Mouse (Mus musculus) lung, embryonic 16.5 days (tissue): ENCODE results near the gene Pacsin3. TPM values are rescaled to one million over a fixed set of nuclear protein-coding genes. Genes with fewer than 3 reads are reported as not detected.

Experiments
- ATAC-seq: fragments of 200-750 bp; cut with Nextera tagmentation; 2 replicates; pipeline ENCODE4 v1.8.0; 2017; ENCODE audit warnings: low read depth, mild to moderate bottlenecking, moderate library complexity
- H3K27ac ChIP-seq: fragments of 300-500 bp; sonication (generic); 2 replicates; pipeline ENCODE4 v1.5.1; 2014; ENCODE audit warnings: mild to moderate bottlenecking, control low read depth, low read length
- H3K27me3 ChIP-seq: fragments of 300-500 bp; sonication (generic); 2 replicates; pipeline ENCODE4 v1.6.1; 2014; ENCODE audit warnings: low read depth, low read length, mixed read lengths; ENCODE audit not compliant: control insufficient read depth, insufficient read depth
- H3K36me3 ChIP-seq: fragments of 300-500 bp; sonication (generic); 2 replicates; pipeline ENCODE4 v1.6.1; 2014; ENCODE audit warnings: low read length; ENCODE audit not compliant: control insufficient read depth, insufficient read depth
- H3K4me1 ChIP-seq: fragments of 300-500 bp; sonication (generic); replicated peaks from 2 replicates; pipeline ENCODE4 v1.6.1; 2014; ENCODE audit warnings: low read length, mixed read lengths; ENCODE audit not compliant: control insufficient read depth, insufficient read depth
- H3K4me2 ChIP-seq: fragments of 300-500 bp; sonication (generic); 2 replicates; pipeline ENCODE4 v1.6.1; 2014; ENCODE audit warnings: low read depth, low read length, control low read depth
- H3K4me3 ChIP-seq: fragments of 300-500 bp; sonication (generic); 2 replicates; pipeline ENCODE4 v1.5.1; 2014; ENCODE audit warnings: mild to moderate bottlenecking, low read length, control low read depth
- H3K9ac ChIP-seq: fragments of 300-500 bp; sonication (generic); 2 replicates; pipeline ENCODE4 v1.6.1; 2014; ENCODE audit warnings: low read length, control low read depth
- H3K9me3 ChIP-seq: fragments of 300-500 bp; sonication (generic); 2 replicates; pipeline ENCODE4 v1.6.1; 2016; ENCODE audit warnings: low read length; ENCODE audit not compliant: control insufficient read depth
- WGBS: fragments of 180-500 bp; shearing (Covaris S2); extraction: QIAGEN DNeasy Blood & Tissue Kit; methylation state at CpG from one replicate; pipeline ENCODE4 v1.1.7; 2014; 5-methylcytosine and 5-hydroxymethylcytosine counted together
- polyA plus RNA-seq: library from polyadenylated mRNA; unstranded; fragments of >200 nt; fragmentation: Nextera tagmentation; extraction: Ambion mirVana; gene quantifications from 2 replicates; pipeline ENCODE4 v1.2.1, GENCODE M21; 2015

The Pacsin3 gene
- polyA plus RNA-seq, 1 experiment from 2014 or later, result 52.8 TPM

GRCm38 (mm10) chr2:91269687-91270133 lies 14.0 kb downstream of the Pacsin3 start:
- no peaks in the 10 kb centered on the region for H3K27me3 ChIP-seq
- peaks cover 48% of the 10 kb centered on the region for H3K36me3 ChIP-seq
- WGBS, result 88% methylated on average over 8 of the region's 8 CpGs

GRCm38 (mm10) chr2:91278749-91279371 lies 23.1 kb downstream of the Pacsin3 start:
- WGBS, result 28% methylated on average over 10 of the region's 10 CpGs
- Histone ChIP-seq H3K4me2 (no peak overlapping the region), H3K9ac (no peak overlapping the region), H3K4me3 (no peak overlapping the region), H3K27ac (no peak overlapping the region), H3K4me1 (no peaks in the 10 kb centered on the region), H3K36me3 (peaks cover 20% of the 10 kb centered on the region), H3K9me3 (no peaks in the 10 kb centered on the region), H3K27me3 (no peaks in the 10 kb centered on the region)
- peak; percentile 76 for ATAC-seq

More at GRCm38 (mm10) chr2:91269687-91270133, 14.0 kb downstream of the Pacsin3 start:
- Histone ChIP-seq H3K9ac (no peak overlapping the region), H3K27ac (no peak overlapping the region), H3K4me2 (no peak overlapping the region), H3K4me3 (no peak overlapping the region), H3K9me3 (no peaks in the 10 kb centered on the region), H3K4me1 (peaks cover 6% of the 10 kb centered on the region)
- ATAC-seq, result no peak

- H3K4me3 ChIP-seq, result no peak overlapping the region
- H3K4me2 ChIP-seq, result no peak overlapping the region
- no peak overlapping the region for H3K9ac ChIP-seq
- no peak overlapping the region for H3K27ac ChIP-seq
- ATAC-seq, result 0 out of 2 replicates have a peak, but pooled peaks have one; percentile 35
- peaks cover 18% of the 10 kb centered on the region for H3K36me3 ChIP-seq
- H3K9me3 ChIP-seq, result no peaks in the 10 kb centered on the region
- 55% methylated on average over 2 of the region's 2 CpGs for WGBS
- H3K4me1 ChIP-seq, result peaks cover 2% of the 10 kb centered on the region
- no peaks in the 10 kb centered on the region for H3K27me3 ChIP-seq
These were observed 23.6 kb downstream of the Pacsin3 start for GRCm38 (mm10) chr2:91279372-91279755.

GRCm38 (mm10) chr2:91281366-91281765 lies 25.6 kb downstream of the Pacsin3 start:
- H3K36me3 ChIP-seq, result peaks cover 5% of the 10 kb centered on the region; the same call in 1 of the 2 replicates
- ATAC-seq, result 0 out of 2 replicates have a peak, but pooled peaks have one; percentile 34
- H3K4me2 ChIP-seq, result no peak overlapping the region
- H3K4me1 ChIP-seq, result peaks cover 17% of the 10 kb centered on the region
- WGBS, result 49% methylated on average over 5 of the region's 5 CpGs
- no peak overlapping the region for H3K27ac ChIP-seq
- no peaks in the 10 kb centered on the region for H3K9me3 ChIP-seq
- no peaks in the 10 kb centered on the region for H3K27me3 ChIP-seq
- H3K4me3 ChIP-seq, result no peak overlapping the region
- H3K9ac ChIP-seq, result no peak overlapping the region

GRCm38 (mm10) chr2:91283972-91284371 lies 28.2 kb downstream of the Pacsin3 start:
- WGBS, result 68% methylated on average over 3 of the region's 3 CpGs
- H3K9ac ChIP-seq, result no peak overlapping the region
- peak overlapping the region; percentile 48; the same call in 1 of the 2 replicates for H3K27ac ChIP-seq
- peaks cover 18% of the 10 kb centered on the region for H3K4me1 ChIP-seq
- ATAC-seq, result no peak
- H3K4me2 ChIP-seq, result no peak overlapping the region
- no peaks in the 10 kb centered on the region for H3K9me3 ChIP-seq
- H3K36me3 ChIP-seq, result no peaks in the 10 kb centered on the region
- H3K27me3 ChIP-seq, result no peaks in the 10 kb centered on the region
- no peak overlapping the region for H3K4me3 ChIP-seq

GRCm38 (mm10) chr2:91284375-91285199 lies 28.8 kb downstream of the Pacsin3 start:
- no peaks in the 10 kb centered on the region for H3K36me3 ChIP-seq
- peak; percentile 58 for ATAC-seq
- no peak overlapping the region for H3K4me3 ChIP-seq
- no peaks in the 10 kb centered on the region for H3K27me3 ChIP-seq
- no peak overlapping the region for H3K9ac ChIP-seq
- H3K9me3 ChIP-seq, result no peaks in the 10 kb centered on the region
- 40% methylated on average over 13 of the region's 13 CpGs for WGBS
- peak overlapping the region; percentile 48 for H3K27ac ChIP-seq
- peaks cover 18% of the 10 kb centered on the region for H3K4me1 ChIP-seq
- H3K4me2 ChIP-seq, result no peak overlapping the region

- Histone ChIP-seq H3K4me2 (no peak overlapping the region), H3K27ac (no peak overlapping the region), H3K9ac (no peak overlapping the region), H3K4me1 (peaks cover 22% of the 10 kb centered on the region), H3K36me3 (no peaks in the 10 kb centered on the region), H3K27me3 (no peaks in the 10 kb centered on the region), H3K4me3 (no peak overlapping the region), H3K9me3 (no peaks in the 10 kb centered on the region)
- whole genome bisulfite sequencing, result 12% methylated on average over 7 of the region's 7 CpGs
- peak; percentile 20; the same call in 1 of the 2 replicates for ATAC-seq
These were observed 30.2 kb downstream of the Pacsin3 start for GRCm38 (mm10) chr2:91285885-91286505.

- 30% methylated on average over 6 of the region's 6 CpGs for WGBS
- H3K27me3 ChIP-seq, result no peaks in the 10 kb centered on the region
- no peak overlapping the region for H3K4me3 ChIP-seq
- H3K9ac ChIP-seq, result no peak overlapping the region
- H3K4me1 ChIP-seq, result peaks cover 30% of the 10 kb centered on the region
- H3K27ac ChIP-seq, result no peak overlapping the region
- no peak for ATAC-seq
- no peak overlapping the region for H3K4me2 ChIP-seq
- no peaks in the 10 kb centered on the region for H3K9me3 ChIP-seq
- no peaks in the 10 kb centered on the region for H3K36me3 ChIP-seq
These were observed 31.8 kb downstream of the Pacsin3 start for GRCm38 (mm10) chr2:91287563-91287962.
